In the genomic region with DNA sequence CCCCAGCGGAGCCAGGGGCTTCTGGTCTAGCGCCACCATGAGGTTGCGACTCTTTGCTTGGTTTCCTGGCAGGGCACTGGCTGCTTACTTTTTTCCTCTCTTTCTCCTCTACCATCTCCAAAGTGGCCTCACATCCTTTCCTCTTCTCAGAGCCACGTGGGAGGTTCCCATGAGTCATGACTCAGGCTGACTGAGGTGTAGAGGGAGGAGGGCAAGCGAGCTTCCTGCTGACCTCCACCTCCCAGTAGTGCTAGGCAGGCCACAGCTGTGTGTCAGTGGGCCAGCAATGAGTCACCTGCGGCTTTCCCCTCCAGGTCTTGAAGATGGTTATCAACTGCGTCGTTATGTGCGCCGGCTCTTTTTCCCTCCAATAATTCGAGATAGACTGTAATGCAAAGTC, we compare ENCODE assay signal across 10 mouse cellular contexts.
DNase-seq lines count a peak whose midpoint lies in the region; ATAC-seq and TF ChIP-seq lines count a peak whose summit lies in the region.
"Had no signal": no experiment of that assay in that cellular context is flagged by ENCODE, and none has a peak within 500 bp of the region (broad histone marks: within the 10 kb centered on the region; RNA-seq: fewer than 3 reads in every experiment).

No protein-coding gene starts in this region.

- no peak for TF ChIP-seq EP300 in heart, postnatal 0 days (IDR thresholded peaks at IDR 0.05; ENCODE audit: low read depth)

- H3K27ac ChIP-seq in heart, postnatal 0 days (ENCODE audit: low read depth): no peak overlapping the region
- H3K27ac ChIP-seq in intestine, postnatal 0 days (ENCODE audit: low read depth, low read length): no peak overlapping the region
- H3K27ac ChIP-seq: hindbrain, embryonic 12.5 days; liver, embryonic 14.5 days had no signal

- ATAC-seq in heart, postnatal 0 days (ENCODE audit: insufficient read depth, low read depth): no peak
- ATAC-seq in Patski: peak; percentile 74
- no peak for ATAC-seq in intestine, postnatal 0 days

- H3K27me3 ChIP-seq in heart, postnatal 0 days (ENCODE audit: control insufficient read depth, insufficient read depth, low read length): no peaks in the 10 kb centered on the region
- H3K27me3 ChIP-seq in Patski: no peaks in the 10 kb centered on the region
- H3K27me3 ChIP-seq in intestine, postnatal 0 days (replicated peaks; ENCODE audit: control insufficient read depth, insufficient read depth, low read length): no peaks in the 10 kb centered on the region

- no peak for TF ChIP-seq CTCF in heart, postnatal 0 days (IDR thresholded peaks at IDR 0.05; ENCODE audit: low read depth)
- TF ChIP-seq CTCF in Patski (IDR thresholded peaks at IDR 0.05): no peak
- TF ChIP-seq CTCF in intestine, postnatal 0 days (IDR thresholded peaks at IDR 0.05; ENCODE audit: low read depth): 0 out of 2 replicates have a peak, but pooled peaks have one; percentile 23

- H3K4me3 ChIP-seq in heart, postnatal 0 days (ENCODE audit: low read depth, low read length): no peak overlapping the region
- H3K4me3 ChIP-seq in intestine, postnatal 0 days (ENCODE audit: low read depth, low read length): no peak overlapping the region
- H3K4me3 ChIP-seq: hindbrain, embryonic 12.5 days had no signal

- H3K4me2 ChIP-seq in heart, postnatal 0 days (ENCODE audit: low read depth, low read length): no peak overlapping the region
- no peak overlapping the region for H3K4me2 ChIP-seq in intestine, postnatal 0 days (replicated peaks; ENCODE audit: low read depth)
- H3K4me2 ChIP-seq: hindbrain, embryonic 12.5 days had no signal

- H3K9ac ChIP-seq in heart, postnatal 0 days (replicated peaks; ENCODE audit: low read depth, low read length): no peak overlapping the region
- H3K9ac ChIP-seq in intestine, postnatal 0 days (ENCODE audit: low read depth, low read length): no peak overlapping the region
- H3K9ac ChIP-seq: hindbrain, embryonic 12.5 days; liver, embryonic 14.5 days had no signal

- peak; percentile 44 for DNase-seq in heart, postnatal 0 days (ENCODE audit: low spot score)
- no peak for DNase-seq in heart, postnatal 25 days (ENCODE audit: low spot score)
- peak; percentile 88 for DNase-seq in 3134 (ENCODE audit: extremely low read depth, insufficient read length, low spot score)
- DNase-seq in Patski (ENCODE audit: low read depth, low spot score): no peak
- DNase-seq in cerebellum, postnatal 14 days: no peak
- no peak for DNase-seq in thymus, postnatal 14 days
- DNase-seq in embryo, embryonic 11 days: no peak

- peaks cover 37% of the 10 kb centered on the region for H3K4me1 ChIP-seq in heart, postnatal 0 days (ENCODE audit: control insufficient read depth, insufficient read depth)
- peaks cover 6% of the 10 kb centered on the region for H3K4me1 ChIP-seq in intestine, postnatal 0 days (replicated peaks; ENCODE audit: control insufficient read depth, insufficient read depth, low read length)

- no peaks in the 10 kb centered on the region for H3K36me3 ChIP-seq in heart, postnatal 0 days (replicated peaks; ENCODE audit: control insufficient read depth, insufficient read depth, low read length)
- no peaks in the 10 kb centered on the region for H3K36me3 ChIP-seq in intestine, postnatal 0 days (ENCODE audit: control insufficient read depth, insufficient read depth)
- H3K36me3 ChIP-seq: hindbrain, embryonic 12.5 days had no signal

- in situ Hi-C loops in Patski (cut with MboI; ENCODE audit: low pct_unique_long_range_greater_than_20kb): loop anchor here (25.0 kb wide), 1 partner anchor 308 kb away; the partner anchor contains the start of gene Secisbp2

- CTCF ChIA-PET in Patski (lab: Charles Lee): interaction anchor here (0.9 to 2.0 kb wide), 7 partner anchors 58 to 244 kb away, joined by 3 to 6 read pairs (median 3); partner anchors contain the start of gene Gadd45g

- WGBS in heart, postnatal 0 days: 65% methylated on average over 10 of the region's 11 CpGs
- WGBS in intestine, postnatal 0 days: 63% methylated on average over 11 of the region's 11 CpGs

- intact Hi-C loops in heart, postnatal 25 days (cut with DNase I): no loop called here

- H3K9me3 ChIP-seq in heart, postnatal 0 days (replicated peaks; ENCODE audit: control insufficient read depth, low read length): no peaks in the 10 kb centered on the region
- no peaks in the 10 kb centered on the region for H3K9me3 ChIP-seq in intestine, postnatal 0 days (ENCODE audit: control insufficient read depth)
- H3K9me3 ChIP-seq: hindbrain, embryonic 12.5 days had no signal

- POLR2A ChIA-PET in Patski (lab: Charles Lee): interaction anchor here (1.0 to 1.5 kb wide), 5 partner anchors 13 to 124 kb away, joined by 3 to 6 read pairs (median 3); partner anchors contain the start of gene Gadd45g

Comparison
In these comparisons a context has a peak if more than half of its experiments do, and no peak if none do; other contexts are left out.
1. DNase-seq: peak in heart, postnatal 0 days (single experiment) and 3134 (single experiment); none in heart, postnatal 25 days (single experiment), Patski (single experiment), cerebellum, postnatal 14 days (0 of 2), thymus, postnatal 14 days (single experiment) and embryo, embryonic 11 days (single experiment).